Mouse (Mus musculus) embryonic facial prominence, embryonic 13.5 days (tissue): ENCODE measurements around the gene Ctnnbip1. TPM values are rescaled to one million over a fixed set of nuclear protein-coding genes. Genes with fewer than 3 reads are reported as not detected.

Source experiments
- ATAC-seq: fragments of 200-750 bp; cut with Nextera tagmentation; 2 replicates; pipeline ENCODE4 v1.8.0; 2017; ENCODE audit warnings: low read depth; ENCODE audit not compliant: insufficient number of reproducible peaks, insufficient read depth, low FRiP score, low TSS enrichment
- H3K27ac ChIP-seq: fragments of 300-500 bp; sonication (generic); 2 replicates; pipeline ENCODE4 v1.5.1; 2015; ENCODE audit warnings: moderate library complexity, mild to moderate bottlenecking, inconsistent platforms
- H3K27me3 ChIP-seq: fragments of 300-500 bp; sonication (generic); 2 replicates; pipeline ENCODE4 v1.6.1; 2015; ENCODE audit warnings: mild to moderate bottlenecking, inconsistent platforms
- H3K36me3 ChIP-seq: fragments of 300-500 bp; sonication (generic); 2 replicates; pipeline ENCODE4 v1.6.1; 2015; ENCODE audit warnings: mild to moderate bottlenecking, inconsistent platforms
- H3K4me1 ChIP-seq: fragments of 300-500 bp; sonication (generic); 2 replicates; pipeline ENCODE4 v1.6.1; 2015; ENCODE audit warnings: inconsistent platforms
- H3K4me2 ChIP-seq: fragments of 300-500 bp; sonication (generic); 2 replicates; pipeline ENCODE4 v1.6.1; 2015; ENCODE audit warnings: moderate library complexity, mild to moderate bottlenecking, inconsistent platforms
- H3K4me3 ChIP-seq: fragments of 300-500 bp; sonication (generic); 2 replicates; pipeline ENCODE4 v1.5.1; 2015; ENCODE audit warnings: mild to moderate bottlenecking, inconsistent platforms
- H3K9ac ChIP-seq: fragments of 300-500 bp; sonication (generic); 2 replicates; pipeline ENCODE4 v1.6.1; 2015; ENCODE audit warnings: mild to moderate bottlenecking, inconsistent platforms
- H3K9me3 ChIP-seq: fragments of 300-500 bp; sonication (generic); 2 replicates; pipeline ENCODE4 v1.6.1; 2016; ENCODE audit warnings: inconsistent platforms
- WGBS: fragments of 180-500 bp; shearing (Covaris S2); methylation state at CpG from one replicate; pipeline ENCODE4 v1.1.7; 2015; ENCODE audit warnings: mixed read lengths; 5-methylcytosine and 5-hydroxymethylcytosine counted together
- polyA plus RNA-seq: library from polyadenylated mRNA; unstranded; fragments of >200 nt; fragmentation: Nextera tagmentation; extraction: Ambion mirVana; gene quantifications from 2 replicates; pipeline ENCODE4 v1.2.1, GENCODE M21; 2015

The Ctnnbip1 gene
- polyA plus RNA-seq, 1 experiment from 2014 or later: 65.4 TPM

- H3K27ac ChIP-seq: no peak overlapping the region
- no peak overlapping the region for H3K4me3 ChIP-seq
- no peaks in the 10 kb centered on the region for H3K9me3 ChIP-seq
- 79% methylated on average over 14 of the region's 14 CpGs for WGBS
- ATAC-seq: no peak
- peaks cover 14% of the 10 kb centered on the region for H3K27me3 ChIP-seq
- H3K4me2 ChIP-seq: no peak overlapping the region
- peaks cover 50% of the 10 kb centered on the region for H3K4me1 ChIP-seq
- no peaks in the 10 kb centered on the region for H3K36me3 ChIP-seq
- H3K9ac ChIP-seq: no peak overlapping the region
Observed at GRCm38 (mm10) chr4:149574391-149574821, 56.4 kb downstream of the Ctnnbip1 start.

- no peak for ATAC-seq
- Histone ChIP-seq H3K9me3 (no peaks in the 10 kb centered on the region), H3K27me3 (peaks cover 14% of the 10 kb centered on the region), H3K4me2 (no peak overlapping the region), H3K36me3 (no peaks in the 10 kb centered on the region), H3K4me3 (no peak overlapping the region), H3K9ac (no peak overlapping the region), H3K4me1 (peaks cover 37% of the 10 kb centered on the region), H3K27ac (no peak overlapping the region)
- 59% methylated on average over 9 of the region's 9 CpGs for WGBS
Observed at GRCm38 (mm10) chr4:149576061-149576460, 58.0 kb downstream of the Ctnnbip1 start.

- no peak overlapping the region for H3K4me2 ChIP-seq
- H3K4me3 ChIP-seq: no peak overlapping the region
- no peak overlapping the region for H3K27ac ChIP-seq
- H3K9ac ChIP-seq: no peak overlapping the region
- no peaks in the 10 kb centered on the region for H3K9me3 ChIP-seq
- no peaks in the 10 kb centered on the region for H3K36me3 ChIP-seq
- H3K27me3 ChIP-seq: peaks cover 21% of the 10 kb centered on the region
- peaks cover 27% of the 10 kb centered on the region for H3K4me1 ChIP-seq
- no peak for ATAC-seq
- 20% methylated on average over 4 of the region's 4 CpGs for WGBS
Observed at GRCm38 (mm10) chr4:149576993-149577548, 59.0 kb downstream of the Ctnnbip1 start.

GRCm38 (mm10) chr4:149578085-149578681 lies 60.1 kb downstream of the Ctnnbip1 start:
- peaks cover 17% of the 10 kb centered on the region for H3K4me1 ChIP-seq
- H3K9me3 ChIP-seq: no peaks in the 10 kb centered on the region
- H3K36me3 ChIP-seq: no peaks in the 10 kb centered on the region
- no peak overlapping the region for H3K4me2 ChIP-seq
- H3K4me3 ChIP-seq: no peak overlapping the region
- no peak overlapping the region for H3K9ac ChIP-seq
- no peak for ATAC-seq
- 72% methylated on average over 13 of the region's 13 CpGs for WGBS
- no peak overlapping the region for H3K27ac ChIP-seq
- H3K27me3 ChIP-seq: peaks cover 22% of the 10 kb centered on the region

GRCm38 (mm10) chr4:149578831-149579230 lies 60.8 kb downstream of the Ctnnbip1 start:
- Histone ChIP-seq H3K36me3 (no peaks in the 10 kb centered on the region), H3K9me3 (no peaks in the 10 kb centered on the region), H3K4me3 (no peak overlapping the region), H3K9ac (no peak overlapping the region), H3K27ac (no peak overlapping the region), H3K27me3 (peaks cover 23% of the 10 kb centered on the region), H3K4me1 (peaks cover 17% of the 10 kb centered on the region), H3K4me2 (no peak overlapping the region)
- 36% methylated on average over 7 of the region's 7 CpGs for WGBS
- ATAC-seq: no peak

GRCm38 (mm10) chr4:149585236-149585635 lies 67.2 kb downstream of the Ctnnbip1 start:
- ATAC-seq: no peak
- Histone ChIP-seq H3K4me2 (peak overlapping the region; percentile 95; the same call in 1 of the 2 replicates), H3K36me3 (no peaks in the 10 kb centered on the region), H3K27ac (no peak overlapping the region), H3K4me1 (peaks cover 13% of the 10 kb centered on the region), H3K4me3 (no peak overlapping the region), H3K9ac (no peak overlapping the region), H3K27me3 (peaks cover 57% of the 10 kb centered on the region), H3K9me3 (no peaks in the 10 kb centered on the region)
- 85% methylated on average over 8 of the region's 8 CpGs for WGBS

- peak within 1 kb of the TSS; percentile 22; the same call in 1 of the 2 replicates for H3K27ac ChIP-seq
- peaks cover 57% of the 10 kb centered on the region for H3K27me3 ChIP-seq
- H3K9ac ChIP-seq: peak within 1 kb of the TSS; percentile 89
- H3K4me3 ChIP-seq: peak within 1 kb of the TSS; percentile 82
- peak within 1 kb of the TSS; percentile 95 for H3K4me2 ChIP-seq
- H3K36me3 ChIP-seq: no peaks in the 10 kb centered on the region
- 0 out of 2 replicates have a peak, but pooled peaks cover under 1% of the 10 kb centered on the region for H3K9me3 ChIP-seq
- peak; percentile 38 for ATAC-seq
- peaks cover 13% of the 10 kb centered on the region for H3K4me1 ChIP-seq
- WGBS: under 1% methylated on average over 76 of the region's 103 CpGs
Observed at GRCm38 (mm10) chr4:149586044-149586782, 68.2 kb downstream of the Ctnnbip1 start, which contains the start of gene Clstn1. Gene Clstn1 (plus strand): TSS chr4:149586468.

GRCm38 (mm10) chr4:149586783-149587595 lies 69.0 kb downstream of the Ctnnbip1 start:
- Histone ChIP-seq H3K36me3 (no peaks in the 10 kb centered on the region), H3K9ac (peak overlapping the region; percentile 89), H3K9me3 (0 out of 2 replicates have a peak, but pooled peaks cover 3% of the 10 kb centered on the region), H3K4me2 (peak overlapping the region; percentile 95), H3K4me3 (peak overlapping the region; percentile 82), H3K4me1 (peaks cover 13% of the 10 kb centered on the region), H3K27me3 (peaks cover 50% of the 10 kb centered on the region), H3K27ac (peak overlapping the region; percentile 22; the same call in 1 of the 2 replicates)
- WGBS: under 1% methylated on average over 72 of the region's 72 CpGs
- peak; percentile 70 for ATAC-seq

- Histone ChIP-seq H3K27ac (no peak overlapping the region), H3K27me3 (peaks cover 50% of the 10 kb centered on the region), H3K4me1 (peaks cover 13% of the 10 kb centered on the region), H3K4me2 (peak overlapping the region; percentile 95), H3K4me3 (peak overlapping the region; percentile 82), H3K9me3 (0 out of 2 replicates have a peak, but pooled peaks cover 3% of the 10 kb centered on the region), H3K36me3 (no peaks in the 10 kb centered on the region), H3K9ac (peak overlapping the region; percentile 89)
- ATAC-seq: 0 out of 2 replicates have a peak, but pooled peaks have one; percentile 34
- WGBS: 4% methylated on average over 24 of the region's 24 CpGs
Observed at GRCm38 (mm10) chr4:149587596-149588168, 69.6 kb downstream of the Ctnnbip1 start.

- H3K9me3 ChIP-seq: 0 out of 2 replicates have a peak, but pooled peaks cover 3% of the 10 kb centered on the region
- peaks cover 35% of the 10 kb centered on the region for H3K27me3 ChIP-seq
- H3K4me1 ChIP-seq: peaks cover 13% of the 10 kb centered on the region
- no peaks in the 10 kb centered on the region for H3K36me3 ChIP-seq
- no peak overlapping the region for H3K9ac ChIP-seq
- H3K4me3 ChIP-seq: no peak overlapping the region
- 74% methylated on average over 1 of the region's 1 CpGs for WGBS
- no peak for ATAC-seq
- H3K4me2 ChIP-seq: no peak overlapping the region
- H3K27ac ChIP-seq: no peak overlapping the region
Observed at GRCm38 (mm10) chr4:149590200-149590599, 72.2 kb downstream of the Ctnnbip1 start.

GRCm38 (mm10) chr4:149591486-149591885 lies 73.5 kb downstream of the Ctnnbip1 start:
- 89% methylated on average over 2 of the region's 2 CpGs for WGBS
- Histone ChIP-seq H3K27me3 (peaks cover 25% of the 10 kb centered on the region), H3K9ac (no peak overlapping the region), H3K4me3 (no peak overlapping the region), H3K36me3 (no peaks in the 10 kb centered on the region), H3K27ac (no peak overlapping the region), H3K4me1 (peaks cover 13% of the 10 kb centered on the region), H3K4me2 (no peak overlapping the region), H3K9me3 (0 out of 2 replicates have a peak, but pooled peaks cover 3% of the 10 kb centered on the region)
- no peak for ATAC-seq
